ENCODE assay signal across 17 mouse cellular contexts in genomic region chr11:55268580-55268979, GRCm38 (mm10).
"Had no signal": no experiment of that assay in that cellular context is flagged by ENCODE, and none has a peak within 500 bp of the region (broad histone marks: within the 10 kb centered on the region; RNA-seq: fewer than 3 reads in every experiment).

No protein-coding gene starts in this region.

- ATAC-seq: hindbrain, embryonic 16.5 days; inflammation-experienced regulatory T-cells, adult 6 months; intestine, embryonic 15.5 days; intestine, postnatal 0 days had no signal

- DNase-seq: gastrocnemius, adult 2 months; gastrocnemius, postnatal 10 days; gastrocnemius, postnatal 25 days; heart, adult 18-20 months; heart, postnatal 10 days; heart, postnatal 4 days; kidney, adult 18-20 months; kidney, adult 8-10 months; kidney, postnatal 10 days; kidney, postnatal 25 days; kidney, postnatal 4 days; liver; liver, embryonic 13.5 days had no signal
